Mouse (Mus musculus): ENCODE data around the gene Szt2. TPM values are rescaled to one million over a fixed set of nuclear protein-coding genes. Genes with fewer than 3 reads are reported as not detected.
A peak's percentile ranks its signal among the peaks of the same experiment; 100 is the strongest.

Gene Szt2
- 2.4 and 2.5 TPM in 2 replicates for polyA plus RNA-seq (2015; fragmentation: Nextera tagmentation; extraction: Ambion mirVana)

DNA sequence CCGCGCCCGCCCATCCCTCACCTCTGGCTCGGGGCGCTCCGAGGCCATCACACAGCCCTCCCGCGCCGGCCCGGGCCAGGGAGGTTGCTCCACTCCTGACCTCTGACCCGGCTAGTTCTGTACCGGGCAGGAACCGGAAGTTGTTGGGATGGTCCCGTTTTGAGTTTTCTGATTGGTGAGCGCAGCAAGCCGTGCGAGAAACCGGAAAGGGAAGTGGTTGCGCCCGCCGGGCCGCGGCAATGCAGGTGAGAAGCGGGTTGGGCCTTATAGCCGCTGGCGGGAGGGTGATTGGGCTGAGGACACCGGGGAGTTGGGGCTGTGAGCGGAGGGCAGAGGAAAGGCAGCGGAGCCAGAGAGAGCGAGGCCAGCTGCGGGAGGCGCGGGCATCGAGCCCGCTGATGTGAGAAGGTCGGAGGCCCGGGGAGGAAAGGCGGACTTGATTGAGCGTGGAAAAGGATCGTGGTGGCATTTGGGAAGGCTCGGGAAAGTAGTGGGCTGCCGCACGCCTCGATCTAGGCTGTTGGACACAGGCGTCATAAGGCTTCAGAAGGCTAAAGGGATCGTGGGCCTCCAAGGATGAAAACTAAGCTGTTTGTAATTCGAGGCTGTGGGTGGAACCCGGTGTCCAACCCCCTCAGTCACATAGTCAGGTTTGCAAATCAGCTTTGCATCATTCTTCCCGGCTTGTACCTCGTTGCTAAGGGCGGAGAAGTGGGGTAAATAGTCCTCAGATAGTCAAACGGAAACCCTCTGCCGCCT lies at the start of gene Szt2, which contains the start of gene Med8:
Gene Szt2, minus strand, starts transcription at position 132 of the 759 bp plus-strand sequence.
Gene Med8, plus strand, starts transcription at position 196 of the 759 bp plus-strand sequence.
- peak within 1 kb of the TSS; percentile 83 for H3K27ac ChIP-seq (replicated peaks)
- H3K27me3 ChIP-seq, result no peaks in the 10 kb centered on the region
- ATAC-seq (ENCODE audit: insufficient read depth), result peak; percentile 98
- peak within 1 kb of the TSS; percentile 89 for H3K4me3 ChIP-seq (replicated peaks)
- H3K9me3 ChIP-seq (replicated peaks), result no peaks in the 10 kb centered on the region
- under 1% methylated on average over 53 of the region's 53 CpGs for WGBS (ENCODE audit: insufficient replicate concordance)
- peak within 1 kb of the TSS; percentile 86 for H3K9ac ChIP-seq
- H3K4me2 ChIP-seq, result peak within 1 kb of the TSS; percentile 82
- H3K4me1 ChIP-seq (replicated peaks), result peaks cover 34% of the 10 kb centered on the region
- H3K36me3 ChIP-seq (replicated peaks), result peaks cover 52% of the 10 kb centered on the region

DNA sequence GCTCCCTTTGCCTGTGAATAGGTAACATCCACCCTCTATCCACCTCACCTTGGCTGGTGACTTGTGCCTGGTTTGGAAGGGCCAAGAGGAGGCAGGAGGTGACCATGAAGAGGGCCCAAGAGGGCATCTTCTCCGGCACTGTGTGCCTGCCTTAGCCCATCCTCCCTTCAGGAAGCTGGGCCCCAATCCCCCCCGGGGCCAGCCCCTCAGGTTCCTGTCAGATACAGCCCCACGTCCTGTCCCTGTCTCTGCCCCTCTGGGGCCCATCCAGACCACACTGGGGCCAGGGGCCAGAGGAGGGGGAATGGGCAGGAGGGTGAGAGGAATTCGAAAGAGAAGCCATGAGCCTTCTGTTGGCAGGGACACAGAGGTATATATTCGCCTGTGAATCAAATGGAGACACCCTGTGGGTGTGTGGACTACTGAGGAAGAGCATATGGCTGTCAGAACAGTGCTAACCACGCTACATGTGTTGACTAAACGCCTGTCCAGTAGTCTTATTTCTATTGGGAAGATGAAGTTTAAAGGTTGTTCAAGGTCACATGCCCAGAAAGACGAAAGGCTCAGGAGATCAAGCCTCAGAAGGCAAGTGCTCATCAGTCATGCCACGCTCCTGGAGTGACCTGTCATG lies 48.4 kb upstream of the Szt2 start, which contains the start of gene Mpl:
Gene Mpl, minus strand, starts transcription at position 169 of the 631 bp plus-strand sequence.
- no peak within 1 kb of the TSS; the same call in 1 of the 2 replicates for H3K9ac ChIP-seq
- 0 out of 2 replicates have a peak, but pooled peaks cover 3% of the 10 kb centered on the region for H3K4me1 ChIP-seq (replicated peaks)
- H3K4me3 ChIP-seq (replicated peaks), result no peak within 1 kb of the TSS
- no peaks in the 10 kb centered on the region for H3K36me3 ChIP-seq (replicated peaks)
- H3K4me2 ChIP-seq, result no peak within 1 kb of the TSS
- H3K27me3 ChIP-seq, result no peaks in the 10 kb centered on the region
- ATAC-seq (ENCODE audit: insufficient read depth), result no peak
- 33% methylated on average over 9 of the region's 9 CpGs for WGBS (ENCODE audit: insufficient replicate concordance)
- H3K9me3 ChIP-seq (replicated peaks), result no peaks in the 10 kb centered on the region
- no peak within 1 kb of the TSS for H3K27ac ChIP-seq (replicated peaks)

DNA sequence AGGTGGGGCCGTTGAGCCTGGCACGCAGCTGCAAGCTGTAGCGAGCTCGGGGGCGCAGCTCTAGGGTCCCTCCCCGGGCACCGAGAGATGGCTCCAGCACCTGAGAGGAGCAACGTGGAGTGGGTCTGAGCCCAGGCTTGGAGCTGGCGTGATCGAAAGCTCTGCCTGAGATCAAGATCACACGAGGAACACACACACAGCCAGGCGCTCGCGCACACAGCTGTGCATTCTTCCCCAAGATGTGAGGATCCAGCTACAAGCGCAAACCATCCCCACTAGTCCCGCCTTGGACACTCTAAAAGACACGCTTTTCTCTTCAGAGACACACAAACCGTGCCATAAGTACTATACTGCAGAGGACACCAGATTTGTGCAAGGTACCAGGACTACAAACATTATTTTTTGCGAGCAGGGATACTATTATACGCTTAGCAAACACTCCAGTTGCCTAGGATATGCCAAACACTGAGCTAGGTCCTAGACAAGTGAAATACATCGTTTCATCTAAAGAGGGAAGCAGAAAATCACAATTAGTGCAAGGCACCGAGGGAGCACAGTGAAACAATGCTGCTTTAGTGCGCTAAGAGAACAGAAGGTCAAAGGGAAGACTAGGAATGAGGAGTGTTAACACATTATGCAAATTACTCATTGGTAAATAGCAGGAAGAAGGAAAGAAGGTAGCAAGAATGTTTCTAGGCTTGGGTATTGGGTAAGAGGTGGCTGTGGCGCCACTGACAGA lies 37.5 kb upstream of the Szt2 start:
- Histone ChIP-seq H3K4me1 (replicated peaks) (peaks cover 7% of the 10 kb centered on the region), H3K27me3 (no peaks in the 10 kb centered on the region), H3K27ac (replicated peaks) (no peak overlapping the region), H3K9ac (no peak overlapping the region), H3K4me2 (peak overlapping the region; percentile 50), H3K9me3 (replicated peaks) (no peaks in the 10 kb centered on the region), H3K36me3 (replicated peaks) (no peaks in the 10 kb centered on the region), H3K4me3 (replicated peaks) (peak overlapping the region; percentile 22; the same call in 1 of the 2 replicates)
- no peak for ATAC-seq (ENCODE audit: insufficient read depth)
- WGBS (ENCODE audit: insufficient replicate concordance), result 63% methylated on average over 24 of the region's 24 CpGs

DNA sequence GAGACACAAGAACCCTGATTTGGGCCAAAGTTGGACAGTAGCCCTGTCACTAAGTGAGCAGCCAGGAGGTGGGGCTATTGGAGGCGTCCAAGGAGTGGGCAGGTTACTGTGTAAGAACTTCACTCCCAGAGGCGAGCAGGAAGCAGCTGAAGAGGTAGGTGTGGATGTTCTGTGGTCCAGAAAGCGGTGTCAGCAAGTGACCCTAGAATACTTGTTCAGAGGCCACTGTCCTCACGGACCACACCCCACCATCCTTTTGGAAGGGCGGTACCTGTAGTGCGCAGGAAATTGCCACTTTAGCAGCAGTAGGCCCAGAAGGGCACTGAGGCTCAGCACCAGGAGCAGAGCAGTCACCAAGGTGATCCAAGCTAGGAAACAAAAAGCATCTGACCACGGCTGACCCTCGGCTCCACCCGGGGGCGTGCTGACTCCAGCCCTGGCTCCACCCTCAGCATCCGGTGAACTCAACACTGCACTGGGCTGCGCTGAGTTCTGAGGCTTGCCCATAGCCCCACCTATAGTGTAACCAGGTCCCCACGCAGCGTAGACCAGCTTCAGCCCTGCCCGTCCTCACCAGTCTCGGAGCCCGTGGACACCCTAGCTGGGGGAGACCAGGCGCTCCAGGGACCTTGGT lies 36.8 kb upstream of the Szt2 start:
- no peaks in the 10 kb centered on the region for H3K36me3 ChIP-seq (replicated peaks)
- H3K9ac ChIP-seq, result no peak overlapping the region
- WGBS (ENCODE audit: insufficient replicate concordance), result 53% methylated on average over 18 of the region's 18 CpGs
- H3K9me3 ChIP-seq (replicated peaks), result no peaks in the 10 kb centered on the region
- ATAC-seq (ENCODE audit: insufficient read depth), result peak; percentile 42; the same call in 1 of the 2 replicates
- H3K4me2 ChIP-seq, result peak overlapping the region; percentile 50
- peak overlapping the region; percentile 22; the same call in 1 of the 2 replicates for H3K4me3 ChIP-seq (replicated peaks)
- H3K27ac ChIP-seq (replicated peaks), result no peak overlapping the region
- no peaks in the 10 kb centered on the region for H3K27me3 ChIP-seq
- H3K4me1 ChIP-seq (replicated peaks), result peaks cover 7% of the 10 kb centered on the region

DNA sequence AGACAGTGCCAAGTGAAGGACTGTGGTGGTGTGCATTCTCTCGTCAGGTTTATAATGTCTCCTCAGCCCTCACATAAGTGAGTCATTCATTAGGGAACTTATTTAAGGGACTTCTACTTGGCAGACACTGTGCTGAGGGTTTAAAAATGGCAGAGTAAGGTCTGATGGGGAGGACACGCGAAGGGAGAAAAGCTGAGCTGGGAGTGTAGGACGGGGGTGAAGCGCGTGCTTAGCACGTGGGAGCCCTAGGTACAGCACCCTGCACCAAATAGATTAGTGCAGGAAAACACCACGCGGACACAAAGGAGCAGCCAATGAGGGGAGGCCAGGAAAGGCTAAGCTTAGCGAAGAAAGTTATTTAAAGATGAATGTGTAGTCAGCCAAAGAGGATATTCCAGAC lies 36.0 kb upstream of the Szt2 start:
- Histone ChIP-seq H3K27me3 (no peaks in the 10 kb centered on the region), H3K27ac (replicated peaks) (no peak overlapping the region), H3K36me3 (replicated peaks) (no peaks in the 10 kb centered on the region), H3K9ac (no peak overlapping the region), H3K4me3 (replicated peaks) (no peak overlapping the region), H3K4me2 (no peak overlapping the region), H3K4me1 (replicated peaks) (peaks cover 7% of the 10 kb centered on the region), H3K9me3 (replicated peaks) (no peaks in the 10 kb centered on the region)
- no peak for ATAC-seq (ENCODE audit: insufficient read depth)
- WGBS (ENCODE audit: insufficient replicate concordance), result 69% methylated on average over 10 of the region's 10 CpGs

DNA sequence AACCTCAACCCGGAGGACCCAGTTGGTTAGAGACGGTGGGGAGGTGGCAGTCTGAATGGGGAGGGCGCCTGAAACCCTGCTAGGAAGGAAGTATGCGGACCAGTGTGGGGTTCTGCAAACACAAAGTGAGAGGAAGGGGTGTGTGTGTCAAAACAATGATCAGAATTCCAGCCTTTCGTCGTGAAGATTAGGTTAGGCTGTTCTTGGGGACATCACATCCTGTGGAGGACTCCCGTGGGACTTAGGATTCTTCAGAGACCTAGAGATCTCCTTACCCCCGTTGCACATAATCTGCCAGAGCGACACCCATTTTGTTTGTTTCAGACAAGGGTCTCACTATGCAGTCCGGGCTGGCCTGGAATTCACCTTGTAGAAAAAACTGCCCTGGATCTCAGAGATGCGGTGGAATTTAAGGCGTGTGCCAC lies 28.8 kb upstream of the Szt2 start:
- H3K4me1 ChIP-seq (replicated peaks), result peaks cover 41% of the 10 kb centered on the region
- peak overlapping the region; percentile 80 for H3K4me2 ChIP-seq
- peaks cover 35% of the 10 kb centered on the region for H3K36me3 ChIP-seq (replicated peaks)
- 10% methylated on average over 12 of the region's 12 CpGs for WGBS (ENCODE audit: insufficient replicate concordance)
- peak; percentile 45 for ATAC-seq (ENCODE audit: insufficient read depth)
- H3K4me3 ChIP-seq (replicated peaks), result peak overlapping the region; percentile 85
- no peaks in the 10 kb centered on the region for H3K27me3 ChIP-seq
- H3K9ac ChIP-seq, result peak overlapping the region; percentile 87
- H3K27ac ChIP-seq (replicated peaks), result peak overlapping the region; percentile 94
- H3K9me3 ChIP-seq (replicated peaks), result no peaks in the 10 kb centered on the region

DNA sequence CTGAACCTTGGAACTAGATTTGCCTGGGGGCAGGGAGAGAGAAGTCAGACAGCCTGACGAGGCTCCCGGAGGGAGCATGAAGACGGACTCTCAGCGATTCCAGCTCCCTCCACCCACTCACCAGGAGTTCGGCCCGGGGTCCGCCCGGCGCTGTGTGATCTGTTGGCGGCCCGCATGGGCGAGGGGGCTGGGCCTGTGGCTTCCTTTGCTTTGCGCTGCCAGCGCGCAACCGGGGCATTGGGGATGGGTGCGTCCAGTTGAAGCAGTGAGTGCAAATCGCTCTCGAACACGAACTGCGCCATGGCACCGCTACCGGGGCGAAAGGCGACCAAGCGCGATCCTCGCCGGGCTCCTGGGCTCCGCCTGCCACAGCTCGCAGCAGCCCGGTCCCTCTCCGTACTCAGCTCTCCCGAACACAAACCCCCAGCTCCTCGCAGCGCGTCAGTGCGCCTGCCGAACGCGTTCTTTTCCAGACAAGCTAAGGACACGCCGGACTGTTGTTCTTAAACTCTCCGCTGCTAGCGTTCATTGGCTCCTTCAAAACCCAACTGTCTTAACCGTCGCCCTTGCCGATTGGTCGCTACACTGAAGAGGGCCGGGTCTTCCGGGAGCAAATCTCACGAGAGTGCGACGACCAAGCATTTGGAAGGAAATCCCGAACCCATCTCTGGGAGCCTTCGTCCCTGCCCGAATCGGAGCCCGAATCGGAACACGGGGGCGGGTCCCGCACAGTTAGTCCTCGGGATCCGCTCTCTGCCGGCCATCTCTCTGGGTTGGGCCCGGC lies 27.9 kb upstream of the Szt2 start, which contains the start of gene Cdc20:
Gene Cdc20, minus strand, starts transcription at position 533 of the 784 bp plus-strand sequence.
- peak; percentile 93 for ATAC-seq (ENCODE audit: insufficient read depth)
- H3K9ac ChIP-seq, result peak within 1 kb of the TSS; percentile 87
- H3K4me3 ChIP-seq (replicated peaks), result peak within 1 kb of the TSS; percentile 85
- peak within 1 kb of the TSS; percentile 80 for H3K4me2 ChIP-seq
- H3K27ac ChIP-seq (replicated peaks), result peak within 1 kb of the TSS; percentile 94
- no peaks in the 10 kb centered on the region for H3K27me3 ChIP-seq
- H3K9me3 ChIP-seq (replicated peaks), result no peaks in the 10 kb centered on the region
- peaks cover 43% of the 10 kb centered on the region for H3K36me3 ChIP-seq (replicated peaks)
- under 1% methylated on average over 67 of the region's 67 CpGs for WGBS (ENCODE audit: insufficient replicate concordance)
- peaks cover 50% of the 10 kb centered on the region for H3K4me1 ChIP-seq (replicated peaks)

DNA sequence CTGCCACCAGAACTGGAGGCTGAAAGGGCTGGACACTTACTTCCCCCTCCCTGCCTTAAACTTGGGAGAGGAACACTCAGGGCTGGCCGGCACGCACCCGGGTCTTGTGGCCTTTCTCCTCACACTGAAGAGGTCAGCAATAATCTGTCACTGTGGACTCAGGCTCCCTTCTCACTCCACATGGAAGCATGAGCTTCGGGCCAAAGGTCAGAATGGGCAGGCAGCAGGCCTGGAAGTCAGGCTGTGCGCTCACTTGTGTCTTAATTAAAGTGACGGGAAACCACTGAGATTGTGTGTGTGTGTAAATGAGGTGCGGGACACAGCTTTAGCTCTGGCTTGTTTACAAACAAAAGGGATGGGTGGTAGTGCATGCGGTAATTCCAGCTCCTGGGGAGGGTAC lies 23.3 kb upstream of the Szt2 start:
- Histone ChIP-seq H3K4me1 (replicated peaks) (peaks cover 86% of the 10 kb centered on the region), H3K27me3 (no peaks in the 10 kb centered on the region), H3K36me3 (replicated peaks) (peaks cover 69% of the 10 kb centered on the region), H3K4me2 (peak overlapping the region; percentile 3; the same call in 1 of the 2 replicates), H3K9ac (no peak overlapping the region), H3K9me3 (replicated peaks) (no peaks in the 10 kb centered on the region), H3K27ac (replicated peaks) (peak overlapping the region; percentile 56), H3K4me3 (replicated peaks) (no peak overlapping the region)
- ATAC-seq (ENCODE audit: insufficient read depth), result no peak
- WGBS (ENCODE audit: insufficient replicate concordance), result 74% methylated on average over 8 of the region's 8 CpGs

DNA sequence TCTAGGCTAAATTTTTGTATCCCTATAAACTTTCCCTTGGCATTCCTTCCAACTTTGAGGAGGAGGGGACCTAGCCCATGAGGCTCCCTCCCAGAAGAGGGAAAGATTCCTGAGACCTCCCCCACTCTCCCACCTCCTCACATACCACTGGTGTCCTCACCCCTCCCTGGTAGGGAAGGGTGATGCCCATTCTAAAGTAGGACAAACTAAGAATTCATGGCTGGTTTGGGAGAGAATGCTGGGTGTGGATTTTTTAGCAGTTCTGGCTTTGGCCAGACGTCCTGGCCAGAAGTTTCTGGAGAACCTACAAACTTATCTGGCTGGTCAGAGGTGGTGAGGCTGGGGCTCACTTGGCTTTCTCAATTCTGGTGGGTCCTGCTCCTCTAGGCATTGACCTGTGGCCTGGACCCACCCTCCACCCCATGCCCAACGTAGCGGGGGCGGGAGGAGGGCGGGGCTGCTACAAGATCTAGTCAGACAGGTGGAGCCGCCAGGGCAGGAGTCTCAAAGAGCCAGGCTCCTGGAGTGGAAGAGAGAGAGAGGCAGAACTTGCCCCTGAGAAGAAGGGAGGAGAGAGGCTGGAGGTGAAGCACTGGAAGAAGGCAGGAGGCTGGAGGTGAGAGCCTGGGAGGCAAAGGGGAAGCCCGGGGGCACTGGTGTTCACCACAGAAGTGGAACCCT lies 20.3 kb upstream of the Szt2 start:
- no peak for ATAC-seq (ENCODE audit: insufficient read depth)
- Histone ChIP-seq H3K4me1 (replicated peaks) (peaks cover 98% of the 10 kb centered on the region), H3K36me3 (replicated peaks) (peaks cover 49% of the 10 kb centered on the region), H3K4me3 (replicated peaks) (peak overlapping the region; percentile 75), H3K9ac (peak overlapping the region; percentile 90), H3K9me3 (replicated peaks) (no peaks in the 10 kb centered on the region), H3K27me3 (no peaks in the 10 kb centered on the region), H3K4me2 (peak overlapping the region; percentile 97), H3K27ac (replicated peaks) (peak overlapping the region; percentile 91)
- WGBS (ENCODE audit: insufficient replicate concordance), result 17% methylated on average over 7 of the region's 7 CpGs

All from liver, embryonic 15.5 days (tissue).